Comparison of ENCODE assay signal across 14 mouse cellular contexts in the genomic region with DNA sequence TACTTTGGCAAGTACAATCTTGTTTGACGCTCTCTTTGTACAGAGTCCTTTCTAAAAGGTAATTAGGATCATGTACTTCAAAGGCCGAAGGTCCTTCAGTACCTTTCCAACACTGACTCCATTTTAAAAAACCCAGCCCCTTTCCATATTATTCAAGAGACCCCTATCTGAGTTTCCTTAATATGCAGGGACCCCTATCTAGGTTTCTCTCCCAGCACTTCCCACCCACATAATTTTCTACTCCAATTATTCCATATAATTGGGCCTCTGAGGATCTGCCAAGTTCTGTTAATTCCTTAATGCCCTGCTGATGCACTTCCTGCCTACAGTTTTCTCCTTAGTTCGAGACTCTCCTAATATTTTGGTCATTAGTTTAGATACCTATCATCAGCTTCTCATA.
"Had no signal": no experiment of that assay in that cellular context is flagged by ENCODE, and none has a peak within 500 bp of the region (broad histone marks: within the 10 kb centered on the region; RNA-seq: fewer than 3 reads in every experiment).

No protein-coding gene starts in this region.

- DNase-seq: cerebellum, adult 9-10 months; cerebellum, adult 9-11 months; cerebellum, postnatal 14 days; cerebellum, postnatal 25 days; cerebellum, postnatal 36 days; embryo, embryonic 11 days; forebrain, postnatal 0 days; gastrocnemius, adult 2 months; gastrocnemius, postnatal 10 days; gastrocnemius, postnatal 14 days; gastrocnemius, postnatal 25 days; gastrocnemius, postnatal 36 days; heart, adult 18-20 months; heart, adult 2 months had no signal
